Mouse (Mus musculus) gastrocnemius, postnatal 36 days (tissue): ENCODE data around the gene Gm4707. TPM values are rescaled to one million over a fixed set of nuclear protein-coding genes. Genes with fewer than 3 reads are reported as not detected.
"Not testable (repeated sequence)": the region's sequence is repeated elsewhere in the genome, so short reads cannot be mapped to it uniquely, and the experiment has no call there.

ENCODE experiments used
- DNase-seq, 2 experiments: peaks; one replicate each; pipeline ENCODE4 v3.0.0; 2022
- intact Hi-C: fragments of 180-260 bp; cut with DNase I; formaldehyde crosslinking; loops from one replicate; pipeline ENCODE4 v1.15.1; 2025
- long read RNA-seq, 2 experiments: library from polyadenylated mRNA; stranded (forward); transcript quantifications; one replicate each; pipeline ENCODE4 v2.0.0; 2021
- total RNA-seq, 2 experiments: library from RNA; stranded (reverse); gene quantifications; 2 replicates each; pipeline ENCODE4 v1.2.3; 2021

Gm4707 gene
- total RNA-seq, result 1 to 10 TPM in 1 of 2 experiments, under 1 TPM in 1; 0.52 to 1.6 TPM
- long read RNA-seq, experiment 1, result 0 reads
- long read RNA-seq, experiment 2, result 0 reads

GRCm38 (mm10) chr17:71459818-71460217 is at the start of gene Gm4707:
Gm4707 (minus strand) TSS chr17:71459918.
- DNase-seq, result no peak
- intact Hi-C loops, result no loop called here

- DNase-seq, result no peak
- intact Hi-C loops, result no loop called here
Observed at GRCm38 (mm10) chr17:71506832-71507231, 47.1 kb upstream of the Gm4707 start.

DNA sequence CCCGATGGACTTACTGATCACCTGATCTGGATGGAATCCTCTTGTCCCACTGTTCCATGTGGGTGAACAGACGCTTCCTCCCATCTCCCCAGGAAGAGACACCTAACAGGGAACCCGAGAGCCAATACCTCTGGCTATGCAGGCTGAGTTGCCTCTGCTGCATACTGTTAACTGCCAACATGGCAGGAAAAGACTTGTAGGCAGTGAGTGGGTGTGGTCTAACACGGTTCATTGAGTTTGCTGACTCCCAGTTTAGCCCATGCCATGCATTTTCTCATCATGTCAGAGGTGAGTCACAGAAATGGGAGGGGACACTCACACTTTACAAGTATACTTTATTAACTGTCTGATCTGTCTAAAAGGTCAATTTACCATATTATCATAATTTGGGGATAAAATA is 36.1 kb upstream of the Gm4707 start:
- no peak for DNase-seq
- intact Hi-C loops, result no loop called here

DNA sequence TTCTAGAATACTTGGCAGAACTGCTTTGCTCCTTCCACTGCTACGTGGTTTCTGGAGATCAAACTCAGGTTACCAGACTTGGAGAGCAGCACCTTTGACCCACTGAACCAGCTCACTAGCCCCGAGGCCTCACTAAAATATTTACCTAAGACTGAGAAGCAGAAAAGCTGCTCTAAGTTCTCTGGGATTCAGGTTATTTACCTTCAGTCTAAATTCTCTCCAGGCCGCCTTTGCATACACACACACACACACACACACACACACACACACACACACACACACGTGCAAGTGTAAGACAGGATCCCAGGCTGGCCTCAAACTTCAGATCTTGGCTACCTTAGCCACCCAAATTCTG is 31.6 kb upstream of the Gm4707 start:
- intact Hi-C loops, result no loop called here
- DNase-seq, result no peak

- intact Hi-C loops, result no loop called here
Observed at GRCm38 (mm10) chr17:71490666-71491331, 31.1 kb upstream of the Gm4707 start.

DNA sequence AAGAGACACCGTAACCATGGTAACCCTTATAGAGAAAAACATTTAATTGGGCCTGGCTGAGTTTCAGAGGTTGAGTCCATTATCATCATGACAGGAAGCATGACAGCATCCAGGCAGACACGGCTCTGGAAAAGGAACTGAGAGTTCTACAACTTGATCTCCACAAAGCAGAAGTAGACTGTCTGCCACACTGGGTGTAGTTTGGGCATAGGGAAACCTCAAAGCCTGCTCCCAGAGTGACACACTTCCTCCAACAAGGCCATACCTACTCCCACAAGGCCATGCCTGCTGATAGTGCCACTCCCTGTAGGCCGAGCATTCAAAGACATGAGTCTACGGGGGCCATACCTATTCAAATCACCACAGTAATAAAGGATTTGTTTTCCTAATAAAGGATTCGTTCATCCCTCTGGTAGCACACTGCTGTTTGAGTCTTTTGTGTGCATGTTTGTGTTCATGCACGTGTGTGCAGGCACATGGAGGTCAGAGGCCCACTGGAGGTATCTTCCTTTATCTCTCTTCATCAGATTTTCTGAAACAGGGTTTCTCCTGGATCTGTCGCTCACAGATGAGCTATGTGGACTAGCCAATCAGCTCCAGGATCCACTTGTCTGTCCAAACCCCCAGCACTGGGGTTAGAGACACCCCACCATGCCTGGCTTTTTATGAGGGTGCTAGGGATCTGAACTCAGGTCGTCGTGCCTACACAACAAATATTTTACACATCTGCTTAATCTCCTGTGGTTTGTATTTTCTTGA is 30.2 kb upstream of the Gm4707 start:
- DNase-seq, result no peak
- intact Hi-C loops, result no loop called here

More at GRCm38 (mm10) chr17:71490666-71491331, 31.1 kb upstream of the Gm4707 start:
- DNase-seq, result no peak

DNA sequence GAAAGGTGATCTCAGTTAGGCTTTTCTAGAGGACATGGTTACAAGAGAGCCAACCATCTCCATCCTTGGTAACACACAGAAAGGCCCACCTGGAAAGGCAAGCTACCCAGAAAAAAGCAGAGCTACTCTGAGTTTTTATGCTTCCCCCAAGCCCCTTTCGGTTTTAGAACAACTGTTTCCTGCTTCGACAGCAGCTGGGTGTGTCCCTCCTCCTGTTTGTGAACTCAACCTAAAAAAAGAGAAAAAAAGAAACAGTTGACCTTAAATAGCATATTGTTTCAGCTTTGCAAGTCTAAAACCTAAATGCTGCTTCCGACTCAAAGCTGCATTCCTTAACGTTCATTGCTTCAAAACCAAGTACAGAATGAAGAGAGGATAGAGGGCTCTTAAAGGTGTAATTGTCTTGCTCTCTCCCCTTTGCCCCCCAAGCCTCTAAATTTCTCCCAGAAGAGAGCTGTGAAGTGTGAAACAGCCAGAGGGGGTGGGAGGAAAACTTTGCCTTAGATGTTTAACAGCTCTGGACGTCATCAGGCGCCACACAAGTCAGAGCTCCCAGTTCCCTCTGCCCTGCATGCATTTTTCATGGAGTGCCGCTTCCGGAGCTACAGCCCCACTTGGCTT is 26.6 kb upstream of the Gm4707 start:
- no peak for DNase-seq
- intact Hi-C loops, result no loop called here

- DNase-seq, result no peak
- intact Hi-C loops, result no loop called here
Observed at GRCm38 (mm10) chr17:71485791-71486230, 26.1 kb upstream of the Gm4707 start.

DNA sequence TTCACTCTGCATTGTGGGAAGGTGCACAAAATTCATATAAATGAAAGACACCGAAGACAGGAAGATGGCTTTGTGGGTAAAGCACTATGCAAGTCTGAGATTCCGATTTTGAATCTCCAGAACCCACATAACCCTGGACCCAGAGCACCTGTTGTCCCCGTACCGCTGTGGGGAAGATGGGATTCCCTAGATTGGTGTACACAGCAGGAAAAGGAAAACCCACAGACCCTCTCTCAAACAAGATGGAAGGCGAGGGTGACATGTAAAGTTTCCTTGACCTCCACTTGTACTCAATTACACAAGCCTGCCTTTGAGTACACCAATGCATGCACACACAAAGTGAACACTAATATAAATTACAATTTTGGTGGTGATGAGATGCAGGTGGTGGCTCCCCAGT is 25.0 kb upstream of the Gm4707 start:
- intact Hi-C loops, result no loop called here
- DNase-seq, result no peak

DNA sequence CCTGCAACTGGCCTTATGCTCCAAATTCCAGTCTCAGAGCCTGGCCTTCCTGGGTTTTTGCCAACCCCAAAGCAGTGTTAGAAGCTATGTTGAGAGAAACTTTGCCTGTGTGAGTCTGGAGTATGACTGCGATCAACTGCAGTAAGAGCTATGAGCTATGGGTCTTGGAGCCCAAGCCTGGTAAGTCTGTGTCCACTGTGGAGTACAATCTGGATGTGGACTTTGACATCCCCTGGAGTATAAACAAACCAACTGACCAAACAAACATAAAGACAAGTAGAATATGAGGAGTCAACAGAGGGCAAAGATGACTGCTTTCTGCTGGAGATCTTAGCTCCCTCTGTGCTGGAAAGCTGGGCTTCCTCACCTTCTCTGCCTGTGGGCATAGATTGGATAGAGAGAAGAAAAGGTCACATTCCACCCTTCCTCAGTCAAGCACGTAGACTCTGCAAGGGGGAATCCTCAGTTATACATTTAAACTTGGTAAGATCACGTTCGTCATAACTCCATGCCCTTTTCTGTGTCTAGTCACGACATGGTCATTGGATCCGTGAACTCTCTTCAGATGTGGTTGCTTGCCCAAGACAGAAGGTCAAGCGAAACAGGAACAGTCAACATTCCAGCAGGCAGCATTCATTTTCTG is 23.8 kb upstream of the Gm4707 start:
- intact Hi-C loops, result no loop called here
- no peak for DNase-seq

GRCm38 (mm10) chr17:71479381-71479901 is 19.7 kb upstream of the Gm4707 start:
- DNase-seq, result no peak
- intact Hi-C loops, result no loop called here

DNA sequence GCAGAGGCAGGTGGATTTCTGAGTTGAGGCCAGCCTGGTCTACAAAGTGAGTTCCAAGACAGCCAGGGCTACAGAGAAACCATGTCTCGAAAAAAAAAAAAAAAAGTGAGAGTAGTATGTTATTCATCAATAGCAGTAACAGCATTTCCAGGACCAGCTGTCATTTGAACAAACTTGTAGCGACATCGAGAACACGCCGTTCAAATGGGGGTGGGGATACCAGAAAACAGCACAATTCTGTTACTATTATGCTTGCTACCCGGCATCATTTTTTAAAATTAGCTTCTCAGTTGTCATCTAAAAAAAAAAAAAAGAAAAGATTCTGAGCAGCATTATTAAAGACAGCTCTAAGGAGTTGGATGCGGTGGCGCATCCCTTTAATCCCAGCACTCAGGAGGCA is 17.8 kb upstream of the Gm4707 start:
- DNase-seq, result no peak
- intact Hi-C loops, result no loop called here

DNA sequence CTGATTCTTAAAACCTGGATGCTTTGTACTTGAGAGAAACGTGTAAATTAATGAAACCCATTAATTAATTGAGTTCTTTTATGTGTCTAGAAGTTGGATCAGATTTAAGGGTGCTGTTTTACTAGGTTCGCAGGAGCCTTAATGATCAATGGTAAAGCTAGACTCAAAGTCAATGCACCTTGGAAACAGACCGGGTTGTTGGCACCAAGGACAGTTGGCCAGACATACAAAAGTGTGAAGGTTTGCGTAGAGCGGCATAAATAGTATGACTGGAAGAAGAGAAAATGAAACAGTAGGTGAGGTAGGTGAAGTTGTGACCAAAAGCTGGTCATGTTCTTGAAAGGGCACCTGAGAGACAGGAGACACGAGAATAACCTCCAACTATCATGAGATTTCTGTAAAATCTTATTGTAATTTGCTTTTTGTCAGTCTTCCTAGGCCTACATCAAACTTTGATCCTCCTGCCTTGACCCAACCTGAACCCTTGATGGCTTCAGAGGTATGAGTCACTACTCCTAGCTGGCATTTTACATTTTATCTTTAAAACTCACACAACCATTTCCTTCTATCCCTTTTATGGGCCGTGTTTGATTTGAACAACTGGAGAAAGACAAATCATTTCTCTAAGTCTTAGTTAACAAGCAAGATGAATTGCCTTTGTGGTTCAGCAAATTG is 16.8 kb upstream of the Gm4707 start:
- intact Hi-C loops, result no loop called here
- DNase-seq, result no peak

DNA sequence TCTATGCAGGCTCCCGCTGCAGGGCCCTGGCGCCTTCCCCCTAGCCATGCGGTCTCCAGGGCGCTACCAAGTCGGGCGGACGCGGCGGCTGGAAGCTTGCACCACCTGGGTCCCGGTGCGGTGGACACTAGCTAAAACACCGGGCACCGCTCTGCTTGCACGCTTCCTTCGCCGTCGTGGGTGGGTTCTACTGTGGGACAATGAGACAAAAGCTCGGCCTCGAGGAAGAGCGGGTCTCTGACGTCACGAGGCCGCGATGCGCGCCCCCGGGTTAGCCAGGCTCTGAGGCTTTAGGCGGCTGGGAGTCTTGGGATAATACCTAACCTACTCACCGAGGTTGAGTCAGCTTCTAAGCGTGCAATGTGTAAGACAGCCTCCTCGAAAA is 16.0 kb upstream of the Gm4707 start:
- intact Hi-C loops, result no loop called here
- DNase-seq, result peak; percentile 42 to 64

DNA sequence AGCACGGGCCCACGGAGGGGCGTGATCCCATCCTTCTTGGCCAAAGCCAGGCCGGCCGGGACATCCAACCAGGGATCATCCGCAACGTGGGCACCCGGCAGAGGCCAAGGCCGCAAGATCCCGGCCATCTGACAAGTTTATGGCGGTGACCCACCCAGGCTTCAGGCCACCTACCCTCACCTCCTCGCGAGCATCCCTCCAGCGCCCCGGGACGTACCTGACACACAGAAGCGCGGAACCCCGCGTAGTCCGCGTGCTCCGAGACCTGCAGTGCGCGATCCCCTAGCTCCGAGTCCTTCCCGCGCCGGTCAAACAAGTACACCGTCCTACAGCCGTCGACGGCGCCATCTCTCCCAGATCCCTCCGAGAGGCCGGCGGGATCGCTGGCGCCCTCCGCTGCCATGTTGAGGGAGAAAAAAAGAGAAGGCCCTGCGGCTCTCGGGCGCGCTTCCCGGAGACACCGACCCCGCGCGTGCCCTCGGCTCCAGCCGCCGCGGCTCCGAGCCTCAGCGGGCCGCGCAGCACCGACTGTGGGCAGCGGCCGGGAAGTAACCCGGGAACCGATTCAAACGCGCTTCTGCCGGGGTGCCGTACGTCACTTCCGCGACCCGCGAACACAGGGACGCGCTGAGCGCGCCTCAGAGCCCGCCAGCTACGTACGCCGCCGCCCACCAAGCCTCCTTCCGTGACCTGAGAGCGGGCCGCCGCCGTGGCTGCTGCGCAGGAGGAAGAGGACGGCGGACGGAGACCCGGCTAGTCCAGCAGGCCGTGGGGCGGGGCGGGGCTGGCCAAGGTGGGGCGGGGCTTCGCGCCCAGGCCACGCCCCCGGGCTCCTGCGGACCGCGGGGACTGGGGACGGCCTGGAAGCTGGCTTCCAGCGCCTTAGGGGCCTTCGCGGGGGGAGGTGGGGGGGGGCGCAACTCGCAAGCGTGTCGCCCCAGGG is 15.3 kb upstream of the Gm4707 start, which contains the start of gene Smchd1:
Gene Smchd1, minus strand, starts transcription at position 582 of the 943 bp plus-strand sequence.
- intact Hi-C loops, result no loop called here
- peak; percentile 89 for DNase-seq

GRCm38 (mm10) chr17:71474128-71474527 is 14.4 kb upstream of the Gm4707 start:
- DNase-seq, result no peak
- intact Hi-C loops, result no loop called here

DNA sequence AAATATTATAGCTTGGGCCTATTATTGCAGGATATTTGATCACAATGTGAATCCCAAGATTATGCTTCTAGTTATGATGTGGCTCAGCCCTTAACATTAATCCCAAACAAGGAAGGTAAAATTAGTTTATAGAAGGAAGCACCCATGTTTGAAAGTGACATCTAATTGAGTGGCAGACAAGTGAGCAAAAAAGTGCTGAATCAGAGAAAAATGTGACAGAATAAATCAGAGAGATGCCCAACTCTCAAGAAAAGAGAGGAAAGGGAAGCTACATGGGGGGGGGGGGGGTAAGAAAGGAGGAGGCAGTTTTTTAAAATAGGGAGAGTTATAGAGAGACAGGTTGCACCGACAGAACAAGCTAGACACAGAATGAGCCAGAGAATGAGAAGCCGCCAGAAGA is 11.5 kb upstream of the Gm4707 start:
- DNase-seq, result no peak
- intact Hi-C loops, result no loop called here

GRCm38 (mm10) chr17:71460312-71460711 is 594 bp upstream of the Gm4707 start:
- no peak for DNase-seq
- intact Hi-C loops, result no loop called here

DNA sequence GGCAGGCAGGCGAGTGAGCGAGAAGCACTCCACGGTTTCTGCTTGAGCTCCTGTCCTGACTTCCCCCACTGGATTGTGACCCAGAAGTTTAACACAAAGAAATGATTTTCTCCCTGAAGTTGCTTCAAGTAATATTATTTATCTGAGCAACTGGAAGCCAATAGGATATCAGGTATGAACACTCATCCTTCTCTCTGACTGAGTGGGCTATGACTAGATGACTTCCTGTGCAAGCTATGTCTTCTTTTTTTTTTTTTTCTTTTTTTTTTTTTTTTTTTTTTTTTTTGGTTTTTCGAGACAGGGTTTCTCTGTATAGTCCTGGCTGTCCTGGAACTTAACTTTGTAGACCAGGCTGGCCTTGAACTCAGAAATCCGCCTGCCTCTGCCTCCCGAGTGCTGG is 2.4 kb downstream of the Gm4707 start:
- DNase-seq, intact Hi-C loops: not testable (repeated sequence)
